Mouse (Mus musculus) myocyte (in vitro differentiated cells): ENCODE data around the gene Gm21828.
"Not testable (repeated sequence)": the region's sequence is repeated elsewhere in the genome, so short reads cannot be mapped to it uniquely, and the experiment has no call there.

ENCODE experiments used
- E2F4 ChIP-seq: IDR thresholded peaks from one replicate; pipeline ENCODE4 v1.6.1; 2011; ENCODE audit warnings: mild to moderate bottlenecking, control low read depth, moderate library complexity; ENCODE audit not compliant: insufficient read depth
- POLR2A ChIP-seq: IDR thresholded peaks from one replicate; pipeline ENCODE4 v1.6.1; 2011; ENCODE audit warnings: low read depth, mild to moderate bottlenecking, control low read depth, moderate library complexity; ENCODE audit not compliant: insufficient read length
- TCF12 ChIP-seq: IDR thresholded peaks from one replicate; pipeline ENCODE4 v1.6.1; 2011; ENCODE audit warnings: mild to moderate bottlenecking, control low read depth; ENCODE audit not compliant: poor library complexity, insufficient read depth, severe bottlenecking

DNA sequence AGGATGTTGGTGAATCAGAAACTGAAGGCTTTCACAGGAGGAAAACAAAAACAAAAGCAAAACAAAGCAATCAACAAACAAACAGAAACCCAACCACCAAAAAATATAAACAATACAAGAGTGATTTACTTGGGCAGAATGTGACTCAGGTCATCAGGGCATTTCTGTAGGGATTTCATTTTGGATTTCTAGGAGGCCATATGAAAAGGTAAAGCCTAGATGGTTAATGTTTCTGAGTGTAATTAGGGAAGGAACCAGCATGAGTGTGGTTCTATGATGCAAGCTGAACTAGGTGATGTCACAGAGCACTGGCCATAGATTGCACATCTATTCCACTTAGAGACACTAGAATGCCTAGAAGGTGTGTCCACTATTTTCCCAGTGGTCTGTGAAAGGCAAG lies 28.4 kb upstream of the Gm21828 start, which contains the start of the genes Gm21440 and Gm21454:
- TF ChIP-seq POLR2A, TCF12, E2F4: not testable (repeated sequence)
